Mouse (Mus musculus) layer of hippocampus, postnatal 25 days (tissue): ENCODE results near the gene Spsb1. TPM values are rescaled to one million over a fixed set of nuclear protein-coding genes. Genes with fewer than 3 reads are reported as not detected.

Experiments
- DNase-seq, 2 experiments: peaks; one replicate each; pipeline ENCODE4 v3.0.0; 2022; ENCODE audit warnings: mixed read lengths in 2 of 2, low spot score in 1 of 2; ENCODE audit errors: extremely low spot score in 1 of 2
- total RNA-seq, 2 experiments: library from RNA; stranded (reverse); gene quantifications; 2 replicates each; pipeline ENCODE4 v1.2.3; 2021

The Spsb1 gene
- total RNA-seq, 2 experiments from 2014 or later = 23.8 to 25.5 TPM

DNA sequence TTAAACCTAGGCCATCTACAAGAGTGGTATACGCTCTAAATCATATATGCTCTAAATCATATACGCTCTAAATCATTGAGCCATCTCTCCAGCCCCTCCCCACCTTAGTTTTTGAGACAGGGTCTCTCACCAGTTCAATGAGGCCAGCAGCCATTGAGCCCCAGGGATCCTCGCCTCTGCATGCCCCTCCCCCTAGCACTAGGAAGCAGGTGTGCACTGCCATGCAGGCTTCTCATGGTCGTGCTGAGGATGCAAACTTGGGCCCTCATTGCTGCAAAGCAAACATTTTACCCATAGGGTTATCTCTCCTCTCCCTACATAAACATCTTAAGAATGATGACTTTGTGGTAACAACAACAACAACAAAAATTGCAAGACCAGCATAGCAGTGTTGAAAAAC, 87.5 kb downstream of the Spsb1 start:
- no peak for DNase-seq

DNA sequence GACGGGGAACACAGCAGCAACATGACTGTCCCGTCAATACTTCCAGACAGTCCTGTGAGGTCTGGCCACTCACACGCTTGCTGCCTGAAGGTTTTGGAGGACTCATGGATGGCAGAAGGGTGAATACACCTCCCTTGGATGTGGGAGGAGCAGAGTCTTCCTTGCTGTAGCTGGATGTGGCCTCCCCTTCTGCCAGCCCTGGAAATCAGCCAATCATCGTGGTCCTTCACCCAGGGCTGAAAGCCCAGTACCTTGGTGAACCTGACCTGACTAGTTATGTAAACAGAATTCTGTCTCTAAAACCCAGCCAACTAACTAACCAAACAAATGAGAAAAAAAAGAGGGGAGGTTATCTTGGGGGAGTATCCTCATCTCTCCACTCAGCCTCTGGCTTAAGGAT, 90.4 kb downstream of the Spsb1 start:
- no peak for DNase-seq

GRCm38 (mm10) chr4:149863522-149863921, 91.3 kb downstream of the Spsb1 start:
- DNase-seq = no peak

DNA sequence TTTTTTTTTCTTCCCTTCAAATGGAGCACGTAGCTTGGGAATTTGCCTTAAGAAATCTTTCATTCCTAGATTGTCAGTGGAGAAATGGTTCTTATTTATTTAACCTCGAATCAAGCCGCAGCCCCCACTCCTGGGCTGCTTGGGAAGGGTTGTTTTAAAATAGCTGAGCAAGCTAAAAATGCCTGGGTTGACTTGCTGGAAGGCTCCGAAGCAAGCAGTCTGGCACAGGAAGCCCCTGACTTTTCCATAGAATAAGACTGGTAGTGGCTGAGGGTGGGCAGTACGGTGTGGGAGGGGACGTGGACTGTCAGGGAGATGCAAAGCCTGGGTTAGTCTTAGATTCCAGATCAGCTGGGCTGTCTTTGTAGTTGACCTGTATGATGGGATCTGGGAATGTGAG, 94.5 kb downstream of the Spsb1 start:
- no peak for DNase-seq

DNA sequence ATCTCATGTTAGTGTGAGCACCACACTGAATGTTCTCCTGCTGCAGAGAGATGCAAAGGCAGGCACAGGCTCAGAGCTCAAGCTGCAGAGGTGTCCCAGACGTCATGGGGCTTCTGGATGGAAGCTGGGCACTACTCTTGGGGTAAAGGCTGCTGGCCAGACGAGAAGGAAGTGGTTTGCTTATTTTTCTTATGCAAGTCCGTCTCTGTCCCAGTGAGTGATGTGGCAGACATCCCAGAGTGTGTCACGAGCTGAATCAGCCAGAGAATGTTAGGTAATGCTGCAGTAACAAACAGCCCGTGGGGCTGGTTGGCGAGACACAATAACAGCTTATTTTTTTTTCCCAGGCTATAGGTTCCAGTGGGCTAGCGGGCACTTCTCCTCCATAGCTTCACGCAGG, 96.3 kb downstream of the Spsb1 start:
- DNase-seq = no peak

- no peak for DNase-seq
Observed at GRCm38 (mm10) chr4:149858097-149858496, 96.7 kb downstream of the Spsb1 start.

GRCm38 (mm10) chr4:149857688-149858087, 97.2 kb downstream of the Spsb1 start:
- DNase-seq = no peak

- no peak for DNase-seq
Observed at GRCm38 (mm10) chr4:149855892-149856807, 98.7 kb downstream of the Spsb1 start.

DNA sequence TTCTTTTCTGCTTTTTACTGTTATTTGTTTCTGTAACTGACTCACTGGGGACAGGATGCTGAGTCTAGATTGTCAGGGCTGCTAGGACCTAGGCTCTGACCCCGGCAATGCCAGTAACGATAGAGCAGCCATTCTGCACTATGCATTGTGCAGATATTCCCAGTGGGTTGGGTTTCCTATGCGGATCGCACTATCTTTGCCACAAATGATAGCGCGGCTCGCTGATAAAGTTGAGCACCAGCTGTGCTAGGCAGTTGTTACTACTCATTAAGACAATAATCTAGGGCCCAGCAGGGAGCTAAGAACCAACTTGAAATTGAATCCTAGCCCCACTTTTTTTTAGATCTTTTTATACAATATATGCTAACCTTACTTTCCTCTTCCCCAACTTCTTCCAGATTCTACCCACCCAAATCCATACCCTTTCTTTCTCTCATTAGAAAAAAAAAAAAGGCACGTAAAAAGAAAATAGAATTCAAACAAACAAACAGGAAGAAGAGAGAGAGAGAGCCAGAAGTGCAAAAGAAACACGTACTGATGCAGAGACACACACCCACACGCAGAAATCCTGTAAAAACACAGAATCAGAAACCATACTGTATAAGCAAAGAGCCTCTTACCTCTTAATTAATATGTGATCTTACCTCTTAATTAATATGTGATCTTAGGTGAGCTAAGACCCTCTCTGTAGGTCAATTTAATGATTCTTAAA, 99.5 kb downstream of the Spsb1 start:
- no peak for DNase-seq

DNA sequence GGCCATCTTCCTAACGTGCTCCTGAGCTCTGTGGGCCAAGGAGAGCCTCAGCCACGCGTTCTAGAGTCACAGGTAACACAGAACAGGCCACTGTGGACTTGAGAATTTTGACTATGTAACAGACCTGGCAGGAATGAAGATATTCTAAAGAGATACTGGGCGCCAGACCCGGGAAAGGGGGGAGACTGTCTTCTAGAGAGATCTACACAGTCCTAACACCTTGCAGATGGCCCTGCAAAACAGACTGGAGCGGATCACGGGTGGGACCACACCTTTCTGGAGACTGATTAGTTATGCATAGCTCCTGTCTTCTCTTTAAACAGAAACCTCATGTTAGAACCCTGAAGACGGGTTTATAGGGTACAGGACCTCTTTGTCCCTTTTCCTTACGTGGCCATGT, 100.1 kb downstream of the Spsb1 start:
- DNase-seq = no peak

DNA sequence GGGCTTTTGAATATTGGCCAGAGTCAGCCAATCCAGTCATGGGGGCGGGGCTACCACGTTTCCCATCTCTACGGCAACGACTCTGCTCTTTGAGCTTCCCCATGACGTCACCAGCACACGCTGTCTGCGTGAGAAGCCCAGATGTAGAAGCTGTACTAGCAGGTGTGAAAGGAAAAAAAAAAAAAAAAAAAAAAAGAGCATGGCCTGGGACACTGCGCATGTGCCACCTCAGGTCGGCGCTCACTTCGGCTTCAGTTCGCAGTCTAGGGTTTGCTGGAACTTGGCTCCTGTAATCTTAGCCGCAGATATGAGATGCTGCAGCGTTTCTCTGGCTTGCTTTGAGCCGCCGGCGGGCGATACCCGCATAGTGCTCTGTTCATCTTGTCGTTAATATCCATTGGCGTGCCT, 100.5 kb downstream of the Spsb1 start:
- no peak for DNase-seq

- no peak for DNase-seq
Observed at GRCm38 (mm10) chr4:149853698-149854284, 101.1 kb downstream of the Spsb1 start.

DNA sequence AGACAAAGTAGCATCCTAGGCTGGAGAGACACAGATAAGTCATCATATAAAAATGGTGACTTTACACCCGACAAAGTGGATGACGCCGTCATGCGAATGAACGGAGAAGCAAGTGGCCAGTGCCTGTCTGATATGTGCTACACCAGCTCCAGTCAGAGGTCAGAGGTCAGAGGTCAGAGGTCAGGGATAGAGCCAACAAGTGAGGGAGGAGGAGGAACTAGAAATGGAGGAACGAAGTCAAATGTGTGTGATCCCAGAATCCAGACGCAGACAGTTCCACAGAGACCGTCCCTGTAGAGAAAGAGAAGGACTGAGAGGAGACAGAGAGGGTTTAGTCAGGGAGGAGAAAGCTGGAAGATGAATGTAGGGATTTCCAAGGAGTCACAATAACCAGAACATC, 103.3 kb downstream of the Spsb1 start:
- no peak for DNase-seq

GRCm38 (mm10) chr4:149850674-149851073, 104.2 kb downstream of the Spsb1 start:
- DNase-seq = no peak

DNA sequence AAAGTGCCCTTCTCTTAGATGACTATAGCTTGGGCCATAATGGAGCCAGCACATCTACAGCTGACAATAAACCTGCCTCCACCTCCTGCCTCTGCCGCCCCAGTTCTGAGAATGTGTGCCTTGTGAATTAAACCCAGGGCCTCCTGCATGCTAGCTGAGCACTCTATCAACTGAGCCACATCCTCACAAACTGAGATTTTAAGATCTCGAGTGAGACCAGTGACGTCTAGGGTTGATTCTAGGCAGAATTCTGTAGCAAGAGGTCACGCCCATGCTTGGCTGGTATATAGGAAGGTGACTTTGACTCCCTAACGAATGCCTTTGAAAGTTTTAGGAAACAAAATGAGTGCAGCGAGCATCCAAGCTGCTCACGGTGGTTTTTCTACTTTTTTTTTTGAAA, 104.8 kb downstream of the Spsb1 start:
- no peak for DNase-seq

DNA sequence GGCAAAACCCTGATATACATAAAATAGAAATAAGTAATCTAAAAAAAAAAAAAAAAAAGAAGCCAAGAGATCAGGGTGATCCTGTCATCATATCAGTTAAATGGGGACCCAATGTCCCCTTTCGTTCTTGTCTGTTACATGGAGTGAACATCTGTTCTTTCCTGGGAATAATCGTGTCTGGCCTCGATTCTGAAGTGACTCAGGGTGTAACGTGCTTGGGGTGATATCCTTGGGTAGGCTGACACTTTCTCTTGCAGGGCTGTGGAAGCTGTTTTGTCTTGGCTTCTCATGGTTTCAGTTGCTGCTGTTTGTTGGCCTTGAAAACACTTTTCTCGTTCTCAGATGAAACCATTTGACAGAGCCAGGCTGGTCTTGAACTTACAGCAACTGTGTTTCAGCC, 105.8 kb downstream of the Spsb1 start:
- DNase-seq = no peak

GRCm38 (mm10) chr4:149846861-149847631, 107.8 kb downstream of the Spsb1 start:
- no peak for DNase-seq
